Mouse (Mus musculus) ES-E14 (cell line): ENCODE data around the gene Shq1. TPM values are rescaled to one million over a fixed set of nuclear protein-coding genes. Genes with fewer than 3 reads are reported as not detected.
A peak's percentile ranks its signal among the peaks of the same experiment; 100 is the strongest.

Source experiments
- DNase-seq: peaks from one replicate; pipeline ENCODE4 v3.0.0-alpha.2; 2013; ENCODE audit warnings: low read depth, low spot score
- H3K27ac ChIP-seq: 2 replicates; pipeline ENCODE4 v1.5.1; 2012; ENCODE audit warnings: low read depth, mild to moderate bottlenecking, low read length, moderate library complexity, mixed read lengths; ENCODE audit not compliant: poor library complexity, insufficient read depth, severe bottlenecking
- H3K36me3 ChIP-seq: 2 replicates; pipeline ENCODE4 v1.6.1; 2012; ENCODE audit warnings: mild to moderate bottlenecking, low read length, moderate library complexity, mixed read lengths; ENCODE audit not compliant: control insufficient read depth, poor library complexity, insufficient read depth, severe bottlenecking
- H3K4me1 ChIP-seq, 2 experiments: fragments of 150-350 bp in 1 of 2; sonication (generic) in 1 of 2; 2 replicates each; pipeline ENCODE4 v1.6.1; 2012; ENCODE audit warnings: low read length in 2 of 2, mild to moderate bottlenecking in 1 of 2, mixed read lengths in 1 of 2; ENCODE audit not compliant: control insufficient read depth in 2 of 2, insufficient read depth in 2 of 2, poor library complexity in 1 of 2
- H3K4me3 ChIP-seq, 2 experiments: fragments of 150-350 bp in 1 of 2; sonication (generic) in 1 of 2; 2 replicates each; pipeline ENCODE4 v1.5.1; 2012; ENCODE audit warnings: low read length in 2 of 2, low read depth in 1 of 2, mild to moderate bottlenecking in 1 of 2, mixed read lengths in 1 of 2; ENCODE audit not compliant: insufficient read depth in 1 of 2, poor library complexity in 1 of 2, severe bottlenecking in 1 of 2
- H3K9ac ChIP-seq: 2 replicates; pipeline ENCODE4 v1.6.1; 2012; ENCODE audit warnings: low read depth, mild to moderate bottlenecking, low read length, mixed read lengths; ENCODE audit not compliant: poor library complexity, insufficient read depth, severe bottlenecking
- H3K9me3 ChIP-seq: fragments of 150-350 bp; sonication (generic); 2 replicates; pipeline ENCODE4 v1.6.1; 2012; ENCODE audit warnings: low read depth, mild to moderate bottlenecking, low read length; ENCODE audit not compliant: control insufficient read depth, insufficient read depth
- CHD2 ChIP-seq: IDR thresholded peaks from 2 replicates; pipeline ENCODE4 v1.6.1; 2014; ENCODE audit warnings: mild to moderate bottlenecking, low read depth, low read length, inconsistent platforms
- HCFC1 ChIP-seq: IDR thresholded peaks from 2 replicates; pipeline ENCODE4 v1.6.1; 2012; ENCODE audit warnings: low read length, inconsistent platforms, borderline replicate concordance; ENCODE audit not compliant: insufficient read depth
- MAFK ChIP-seq: IDR thresholded peaks from 2 replicates; pipeline ENCODE4 v1.6.1; 2014; ENCODE audit warnings: mild to moderate bottlenecking, low read depth, low read length, inconsistent platforms; ENCODE audit not compliant: insufficient read depth
- ZC3H11A ChIP-seq: IDR thresholded peaks from 2 replicates; pipeline ENCODE4 v1.6.1; 2012; ENCODE audit warnings: low read depth, mild to moderate bottlenecking, inconsistent platforms, low read length, borderline replicate concordance
- ZNF384 ChIP-seq: IDR thresholded peaks from 2 replicates; pipeline ENCODE4 v1.6.1; 2012; ENCODE audit warnings: low read depth, low read length, inconsistent platforms
- in situ Hi-C, 2 experiments: fragments of 600-800 bp; cut with MboI; formaldehyde crosslinking; loops; one replicate each; pipeline ENCODE4 v1.15.1; 2025; ENCODE audit warnings: low sequenced_read_pairs in 2 of 2, inconsistent platforms in 1 of 2; ENCODE audit not compliant: unreplicated experiment in 2 of 2
- total RNA-seq: library from RNA; depleted of rRNA; stranded (reverse); fragments of 300-350 nt; gene quantifications from 2 replicates; pipeline ENCODE4 v1.2.3, GENCODE M21; 2012; rRNA removed

The Shq1 gene
- 23.4 and 25.1 TPM in 2 replicates for total RNA-seq

DNA sequence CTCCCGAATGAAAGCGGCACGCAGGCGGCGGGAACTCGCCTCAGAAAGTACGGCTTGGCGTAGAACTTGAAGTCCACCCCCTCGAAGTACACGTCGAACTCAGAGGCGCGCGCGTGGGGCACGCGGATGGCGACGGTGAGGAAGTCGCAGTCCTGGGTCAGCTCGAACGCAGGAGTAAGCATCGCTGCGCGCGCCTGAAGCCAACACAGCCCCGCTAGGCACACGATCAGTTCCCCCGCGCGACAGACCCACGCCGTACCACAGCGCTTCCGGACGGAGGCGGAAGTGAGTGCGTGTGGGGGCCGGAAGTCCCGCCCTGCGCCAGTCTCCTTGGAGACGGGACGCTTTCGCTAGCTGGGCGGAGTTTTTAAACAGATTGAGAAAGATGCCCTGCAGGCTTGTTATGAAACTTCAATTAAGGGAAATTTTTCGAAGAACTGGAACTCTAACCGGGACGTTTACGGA lies at the start of gene Shq1:
TSS of gene Shq1 (minus strand) at position 278 of the 465 bp plus-strand sequence.
- Histone ChIP-seq H3K36me3 (no peaks in the 10 kb centered on the region; the same call in 1 of the 2 replicates), H3K4me1 (0 out of 4 replicates have a peak, but pooled peaks cover 0 to 2% of the 10 kb centered on the region in 2 experiments), H3K9ac (peak within 1 kb of the TSS; percentile 95), H3K4me3 (peak within 1 kb of the TSS; percentile 86 to 98), H3K9me3 (no peaks in the 10 kb centered on the region), H3K27ac (no peak within 1 kb of the TSS)
- in situ Hi-C loops: loop anchor here in 1 of 2 experiments (10.0 kb wide), 1 partner anchor 204 kb away; no protein-coding TSS in a partner anchor
- TF ChIP-seq ZNF384: no peak
- TF ChIP-seq HCFC1: 0 out of 2 replicates have a peak, but pooled peaks have one; percentile 33
- no peak for TF ChIP-seq ZC3H11A
- no peak for TF ChIP-seq MAFK
- peak; percentile 64 for DNase-seq

DNA sequence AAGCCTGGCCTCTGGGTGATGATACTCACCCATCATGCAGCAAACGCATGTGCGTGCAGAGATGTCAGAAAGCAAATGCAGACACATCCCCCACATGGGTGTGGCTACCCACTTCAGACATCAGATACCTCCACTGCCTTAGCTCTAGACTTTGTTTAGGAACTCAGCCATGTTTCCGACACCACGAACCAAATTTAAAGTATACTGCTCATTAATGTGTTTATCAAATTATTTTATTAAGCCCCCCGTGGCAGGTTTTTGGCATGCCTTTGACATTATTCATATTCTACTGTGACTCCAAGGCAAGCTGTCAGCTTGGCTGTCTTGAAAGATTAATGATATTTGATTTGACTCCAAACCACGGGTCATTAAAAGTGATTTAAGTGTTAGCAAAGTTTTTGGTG lies 49.1 kb upstream of the Shq1 start:
- no peak for DNase-seq
- H3K4me3 ChIP-seq: no peak overlapping the region
- H3K9me3 ChIP-seq: no peaks in the 10 kb centered on the region
- no peak overlapping the region for H3K9ac ChIP-seq
- TF ChIP-seq CHD2: no peak
- no peak for TF ChIP-seq ZC3H11A
- no peak for TF ChIP-seq HCFC1
- in situ Hi-C loops: no loop called here
- H3K27ac ChIP-seq: no peak overlapping the region
- H3K36me3 ChIP-seq: no peaks in the 10 kb centered on the region
- H3K4me1 ChIP-seq: no peaks in the 10 kb centered on the region

DNA sequence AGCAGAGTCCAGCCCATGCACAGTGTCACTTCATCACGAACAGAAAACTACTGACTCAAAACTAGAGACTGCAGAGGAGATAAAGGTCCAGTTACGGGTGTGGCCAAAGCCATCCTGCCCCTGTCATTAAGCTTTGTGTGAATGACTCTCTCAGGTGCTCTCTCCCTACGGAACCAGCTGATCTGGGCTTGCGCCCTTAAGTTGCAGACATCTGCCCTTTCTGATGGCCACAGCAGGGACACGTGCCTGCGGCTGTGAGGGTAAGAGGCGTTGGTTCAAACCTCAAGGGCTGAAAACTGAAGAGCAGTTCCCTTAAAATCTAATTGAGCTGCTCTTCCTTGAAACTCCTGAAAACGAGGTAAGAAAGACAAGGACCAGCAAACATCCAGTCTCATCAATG lies 45.9 kb upstream of the Shq1 start:
- H3K36me3 ChIP-seq: no peaks in the 10 kb centered on the region
- no peaks in the 10 kb centered on the region for H3K9me3 ChIP-seq
- no peak overlapping the region for H3K27ac ChIP-seq
- TF ChIP-seq ZC3H11A: no peak
- TF ChIP-seq MAFK: no peak
- TF ChIP-seq CHD2: no peak
- no peak for TF ChIP-seq HCFC1
- H3K4me3 ChIP-seq: no peak overlapping the region
- no peaks in the 10 kb centered on the region for H3K4me1 ChIP-seq
- in situ Hi-C loops: no loop called here
- no peak overlapping the region for H3K9ac ChIP-seq
- DNase-seq: no peak

DNA sequence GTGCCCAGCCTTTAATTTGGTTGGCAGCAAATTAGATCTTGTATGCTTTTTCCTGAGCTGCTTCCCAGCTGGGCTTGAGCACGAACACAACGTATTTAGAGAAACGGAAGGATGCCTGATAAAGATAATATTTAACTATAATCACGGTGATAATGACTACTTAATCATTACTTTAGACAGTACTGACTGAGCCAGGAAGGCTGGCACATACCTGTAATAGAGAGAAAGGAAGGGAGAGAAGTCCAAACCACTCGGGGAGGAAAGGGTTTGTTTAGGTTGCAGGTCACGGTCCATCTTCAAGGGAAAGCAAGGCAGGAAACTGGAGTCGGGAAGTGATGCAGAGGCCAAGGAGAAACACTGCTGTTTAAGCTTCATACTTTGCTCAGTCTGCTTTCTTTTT lies 45.2 kb upstream of the Shq1 start:
- in situ Hi-C loops: no loop called here
- H3K9ac ChIP-seq: no peak overlapping the region
- no peaks in the 10 kb centered on the region for H3K36me3 ChIP-seq
- no peak overlapping the region for H3K4me3 ChIP-seq
- TF ChIP-seq HCFC1: no peak
- no peaks in the 10 kb centered on the region for H3K9me3 ChIP-seq
- DNase-seq: no peak
- no peaks in the 10 kb centered on the region for H3K4me1 ChIP-seq
- no peak overlapping the region for H3K27ac ChIP-seq

DNA sequence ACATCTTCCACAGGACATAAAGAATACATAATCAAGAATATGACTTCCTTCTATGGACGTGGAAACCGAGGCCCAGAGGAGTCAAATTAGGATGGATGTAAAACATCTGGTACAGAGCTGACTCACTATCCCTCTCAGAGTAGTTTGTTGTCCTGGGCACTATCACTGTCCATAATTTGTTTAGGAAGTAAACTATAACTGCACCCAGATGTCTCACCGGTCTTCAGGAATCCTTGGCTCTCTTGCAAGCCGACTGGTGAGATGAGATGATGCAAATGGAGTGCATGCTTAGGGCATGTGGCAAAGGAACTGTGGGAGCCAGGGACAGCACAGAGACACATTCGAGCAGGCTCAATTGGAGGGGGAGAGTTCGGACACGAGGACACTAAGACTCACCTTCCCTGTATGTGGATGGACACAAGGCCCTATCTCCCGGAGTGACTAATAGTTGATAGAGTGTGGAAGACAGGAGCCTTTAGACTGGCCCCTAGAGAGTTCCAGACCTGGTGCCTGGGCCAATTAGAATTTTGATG lies 44.4 kb upstream of the Shq1 start:
- Histone ChIP-seq H3K9me3 (no peaks in the 10 kb centered on the region), H3K36me3 (no peaks in the 10 kb centered on the region), H3K4me1 (no peaks in the 10 kb centered on the region), H3K4me3 (no peak overlapping the region), H3K9ac (no peak overlapping the region), H3K27ac (no peak overlapping the region)
- in situ Hi-C loops: no loop called here
- no peak for DNase-seq
- no peak for TF ChIP-seq CHD2
- TF ChIP-seq HCFC1: no peak
- no peak for TF ChIP-seq ZNF384
- no peak for TF ChIP-seq MAFK
- TF ChIP-seq ZC3H11A: no peak
